Mouse (Mus musculus) cerebellum, adult 9-10 months (tissue): ENCODE results near the gene Tmem234.
A peak's percentile ranks its signal among the peaks of the same experiment; 100 is the strongest.

ENCODE experiments used
- DNase-seq: peaks from one replicate; pipeline ENCODE4 v3.0.0; 2022

The Tmem234 gene

GRCm38 (mm10) chr4:129622803-129623535, 22.5 kb downstream of the Tmem234 start:
- DNase-seq: peak; percentile 68

GRCm38 (mm10) chr4:129623681-129624091, 23.2 kb downstream of the Tmem234 start, which contains the start of gene Ccdc28b:
Gene Ccdc28b, minus strand, starts transcription at chr4:129623947.
- DNase-seq: peak; percentile 79

DNA sequence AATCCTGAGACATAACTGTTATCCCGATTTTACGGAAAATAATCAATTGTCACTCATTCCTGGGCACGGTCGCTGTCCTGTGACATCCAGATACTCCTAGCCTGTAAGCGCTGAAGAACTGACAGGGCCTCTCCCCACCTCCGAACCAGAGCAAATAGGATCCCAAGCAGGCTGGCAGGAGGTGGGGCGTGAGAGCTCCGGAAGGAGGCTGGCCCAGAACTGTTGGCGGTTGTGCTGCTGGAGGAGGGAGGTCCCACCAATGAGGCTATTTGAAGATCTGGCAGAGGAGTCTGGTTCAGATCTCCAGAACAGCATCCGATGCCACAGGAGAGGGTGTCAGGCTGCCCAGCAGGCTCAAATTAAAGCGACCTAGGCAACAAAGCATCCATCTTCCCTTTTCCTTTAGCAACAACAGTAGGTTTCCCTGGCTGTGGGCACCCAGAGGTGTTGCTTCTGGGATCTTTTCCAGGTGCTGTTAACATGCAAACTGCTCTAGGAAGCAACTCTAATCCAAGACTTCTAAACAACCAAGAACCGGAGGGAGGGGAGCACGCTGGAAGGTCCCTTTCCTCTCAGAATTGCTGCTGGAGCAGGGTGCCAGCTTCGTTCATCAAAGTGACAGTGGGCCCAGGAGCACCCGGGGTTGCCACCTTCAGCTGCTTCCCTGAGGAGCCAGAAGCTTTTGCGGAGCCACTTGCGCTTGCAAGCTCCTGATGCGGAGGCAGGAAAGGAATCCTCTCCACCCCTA, 24.0 kb downstream of the Tmem234 start:
- DNase-seq: peak; percentile 93

DNA sequence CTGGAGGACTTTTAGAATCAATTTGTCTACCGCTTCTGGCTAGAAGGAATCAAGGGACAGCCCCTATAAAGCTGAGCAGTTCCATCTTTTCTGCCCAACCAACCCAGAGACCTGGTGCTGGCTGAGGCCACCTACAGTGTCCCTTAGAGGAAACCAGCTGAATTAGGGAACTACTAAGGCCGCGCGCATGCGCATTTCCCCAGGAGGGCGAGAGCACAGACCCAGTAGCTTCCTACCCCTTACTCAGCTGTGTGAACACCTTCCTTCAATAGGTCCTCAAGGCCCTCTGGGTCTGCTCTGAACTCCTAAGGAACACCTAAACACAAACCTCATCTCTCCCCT, 24.5 kb downstream of the Tmem234 start:
- DNase-seq: peak; percentile 79

DNA sequence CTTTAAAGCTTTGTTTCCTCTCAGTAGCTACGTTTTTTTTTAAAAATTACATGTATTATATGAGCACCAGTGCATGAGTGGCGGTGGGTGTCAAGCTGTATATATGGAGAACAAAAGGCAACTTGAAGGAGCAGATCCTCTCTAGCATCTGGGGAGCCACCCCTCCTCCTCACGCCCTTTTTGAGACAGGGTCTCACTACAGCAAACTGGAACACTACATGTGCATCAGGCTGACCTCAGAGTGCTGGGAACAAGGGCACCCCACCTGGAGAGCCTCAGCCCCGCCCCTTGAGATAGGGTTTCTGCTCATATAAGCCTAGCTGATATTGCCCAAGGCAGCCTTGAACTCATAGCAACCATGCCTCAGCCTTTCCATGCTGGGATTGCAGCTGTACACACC, 25.0 kb downstream of the Tmem234 start:
- peak; percentile 58 for DNase-seq

DNA sequence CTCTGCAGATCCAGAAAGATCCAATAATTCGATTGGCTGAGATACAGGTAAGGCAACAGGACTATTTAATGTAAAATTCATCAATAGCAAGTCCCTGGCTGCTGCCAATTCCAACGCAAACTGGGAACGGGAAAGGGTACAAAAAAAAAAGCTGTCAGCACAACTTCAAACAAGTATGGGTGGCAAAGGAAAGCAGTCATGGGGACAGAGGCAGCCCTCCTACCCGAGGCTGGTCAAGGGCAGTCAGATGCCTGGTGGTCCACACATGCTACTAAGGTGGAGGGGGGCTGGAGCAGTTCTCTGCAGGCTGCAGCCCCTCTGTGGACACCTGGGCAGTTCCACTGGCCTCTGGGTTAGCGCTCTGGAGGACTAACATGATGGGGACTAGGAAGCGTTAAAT, 25.6 kb downstream of the Tmem234 start:
- DNase-seq: no peak

DNA sequence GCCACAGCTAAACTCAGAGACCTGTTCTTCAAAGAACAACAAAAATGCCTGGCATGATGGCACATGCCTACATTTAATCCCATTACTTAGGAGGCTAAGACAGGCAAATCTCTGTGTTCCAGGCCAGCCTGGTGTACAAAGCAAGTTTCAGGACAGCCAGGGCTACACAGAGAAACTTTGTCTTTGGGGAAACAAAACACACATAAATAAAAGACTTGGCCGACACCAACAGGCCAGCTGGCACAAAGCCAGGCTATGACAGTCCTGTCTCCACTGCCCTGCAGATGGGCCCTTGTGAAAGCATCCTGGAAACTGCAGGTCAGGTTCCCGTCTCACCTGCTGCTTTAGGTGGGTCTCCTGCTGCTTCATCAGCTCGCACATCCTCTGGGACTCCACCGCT, 30.5 kb downstream of the Tmem234 start:
- DNase-seq: no peak

- DNase-seq: peak; percentile 14
Measured at GRCm38 (mm10) chr4:129631867-129632266, 31.4 kb downstream of the Tmem234 start.

- DNase-seq: no peak
Measured at GRCm38 (mm10) chr4:129633852-129634251, 33.4 kb downstream of the Tmem234 start.

GRCm38 (mm10) chr4:129639221-129639620, 38.8 kb downstream of the Tmem234 start:
- no peak for DNase-seq

DNA sequence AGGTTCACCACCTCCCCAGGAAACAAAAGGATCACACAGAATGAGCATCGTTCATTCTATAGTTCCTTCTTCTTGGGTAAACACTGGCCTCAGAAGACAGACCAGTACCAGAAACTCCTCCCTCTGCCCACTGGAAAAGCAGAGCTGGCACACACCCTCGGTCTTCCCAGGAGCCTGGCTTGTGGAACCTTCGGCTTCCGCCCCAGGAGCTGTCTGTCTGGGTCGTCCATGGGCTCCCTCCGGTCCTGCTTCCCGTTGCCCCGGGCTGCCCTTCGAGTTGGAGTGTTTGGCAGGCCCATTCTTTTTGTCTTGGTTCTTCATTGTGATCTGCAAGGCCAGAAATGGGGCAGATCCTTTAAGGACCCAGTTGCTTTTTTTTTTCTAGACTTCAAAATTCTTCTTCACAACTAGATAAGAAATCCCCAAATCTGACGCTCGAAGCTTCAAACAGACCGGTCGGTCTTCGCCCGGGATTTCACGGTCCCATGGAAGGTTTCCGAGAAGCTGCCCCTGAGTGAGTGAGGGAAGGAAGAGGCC, 39.7 kb downstream of the Tmem234 start:
- DNase-seq: peak; percentile 78

DNA sequence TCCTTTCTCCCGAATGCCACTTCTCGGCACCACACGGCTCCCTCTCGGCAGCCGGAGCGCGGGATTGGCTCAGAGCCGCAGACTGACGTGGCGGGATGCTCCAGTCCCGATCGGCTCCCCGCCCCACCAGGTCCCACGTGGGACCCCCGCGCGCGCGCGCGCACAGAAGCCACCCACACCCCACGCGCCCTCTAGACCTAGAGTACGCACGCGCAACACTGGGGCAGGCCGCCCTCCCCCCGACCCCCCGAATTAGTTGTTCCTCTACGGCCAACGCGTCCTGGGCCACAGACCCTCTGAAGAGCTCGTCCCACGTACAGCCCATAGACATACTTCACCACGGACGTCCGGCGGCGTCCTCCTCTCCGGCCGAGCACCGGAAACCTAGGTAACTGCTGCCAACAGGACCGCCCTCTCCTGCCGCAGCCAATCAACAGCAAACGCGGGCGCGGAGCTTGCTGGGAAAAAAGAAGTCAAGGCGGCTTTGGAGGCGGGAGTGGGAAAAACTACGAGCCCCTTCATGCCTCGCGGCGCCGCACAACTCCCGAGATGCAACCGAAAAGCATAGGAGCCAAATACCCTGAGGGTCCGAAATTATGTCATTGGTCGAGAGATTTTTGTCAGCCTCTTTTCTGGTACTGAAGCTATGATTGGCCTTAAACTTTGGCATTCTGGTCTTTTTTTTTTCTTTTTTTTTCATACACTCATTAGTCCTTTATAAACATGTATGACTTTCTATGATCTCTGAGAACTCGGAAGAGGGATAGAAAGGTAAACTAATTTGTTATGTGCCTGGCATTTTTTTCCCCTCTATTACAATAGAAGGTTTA, 40.4 kb downstream of the Tmem234 start, which contains the start of gene Txlna:
Gene Txlna, minus strand, starts transcription at position 428 of the 830 bp plus-strand sequence.
- peak; percentile 98 for DNase-seq

GRCm38 (mm10) chr4:129641756-129642155, 41.3 kb downstream of the Tmem234 start:
- DNase-seq: peak; percentile 66

- DNase-seq: no peak
Measured at GRCm38 (mm10) chr4:129645204-129645603, 44.7 kb downstream of the Tmem234 start.

GRCm38 (mm10) chr4:129648656-129649055, 48.2 kb downstream of the Tmem234 start:
- no peak for DNase-seq

DNA sequence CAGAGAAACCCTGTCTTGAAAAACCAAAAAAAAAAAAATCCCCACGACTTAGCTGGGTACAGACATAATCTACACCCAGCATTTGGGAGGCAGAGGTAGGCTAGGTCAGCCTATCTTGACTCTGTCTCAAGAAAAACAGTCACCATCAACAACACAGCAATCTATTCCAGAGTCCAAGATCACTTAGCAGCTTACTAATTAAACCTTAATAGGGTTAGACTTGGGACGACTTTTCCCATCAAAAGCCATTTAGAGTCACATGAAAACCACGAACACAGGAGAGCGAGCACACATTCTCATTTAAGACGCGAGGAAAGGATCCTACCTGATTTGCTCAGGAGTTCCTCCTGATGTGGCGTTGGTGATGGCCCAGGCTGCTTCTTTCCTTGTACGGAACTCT, 49.9 kb downstream of the Tmem234 start:
- DNase-seq: no peak

DNA sequence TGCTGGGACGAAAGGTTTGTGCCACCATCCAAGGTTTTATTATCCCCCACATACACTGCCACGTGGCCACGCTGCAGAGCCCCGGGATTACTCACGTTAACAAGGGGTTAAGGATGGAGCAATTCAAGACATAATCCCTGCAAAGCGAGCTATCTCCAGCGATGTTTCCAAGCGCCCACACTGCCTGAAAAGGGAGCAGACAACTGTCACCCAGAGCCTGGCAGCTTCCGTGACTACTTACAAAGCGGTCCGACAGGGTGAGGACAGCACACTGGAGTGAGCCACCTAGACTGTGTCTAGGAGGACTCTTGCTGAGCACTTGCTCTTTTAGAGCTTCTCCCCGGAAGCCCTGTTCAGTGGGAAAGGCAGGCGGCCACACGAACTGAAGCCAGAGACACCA, 54.3 kb downstream of the Tmem234 start:
- no peak for DNase-seq

GRCm38 (mm10) chr4:129661584-129661983, 61.1 kb downstream of the Tmem234 start:
- no peak for DNase-seq

GRCm38 (mm10) chr4:129662255-129662813, 61.9 kb downstream of the Tmem234 start:
- no peak for DNase-seq

DNA sequence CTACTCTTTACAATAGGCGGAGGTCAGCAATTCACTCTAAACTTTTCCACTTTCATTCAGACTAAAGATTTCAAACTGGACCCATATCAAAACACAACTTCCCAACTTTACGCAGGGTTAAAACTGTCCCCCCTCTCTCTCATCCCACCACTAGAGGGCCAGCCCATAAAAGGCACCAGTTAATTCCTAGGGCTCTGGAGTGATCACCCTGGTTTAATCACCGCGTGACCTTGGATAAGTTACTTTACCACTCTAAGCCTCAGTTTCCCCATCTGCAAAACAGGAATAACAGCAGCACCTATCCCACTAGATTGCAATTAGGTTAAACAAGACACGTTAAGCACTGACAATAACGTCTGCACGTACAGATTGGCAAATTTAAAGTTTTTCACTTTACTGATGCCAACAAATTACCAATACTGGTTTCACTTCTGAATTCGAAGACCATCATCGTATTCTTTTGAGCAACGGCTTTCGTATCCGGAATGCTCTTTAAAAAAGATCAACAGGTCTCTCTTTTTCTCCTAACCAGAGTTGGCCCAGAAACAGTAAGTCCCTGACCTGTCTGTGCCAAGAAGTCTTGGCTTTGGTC, 71.1 kb downstream of the Tmem234 start:
- DNase-seq: peak; percentile 58

- DNase-seq: peak; percentile 87
Measured at GRCm38 (mm10) chr4:129672083-129672877, 71.8 kb downstream of the Tmem234 start, which contains the start of gene Kpna6. Gene Kpna6, minus strand, starts transcription at chr4:129672767.
